Mouse (Mus musculus) CH12F3 (cell line): Measurements from ENCODE around the gene Cyren.

Source experiments
- in situ Hi-C: fragments of 300-500 bp; cut with MboI; formaldehyde crosslinking; loops from 2 replicates; pipeline ENCODE4 v1.14.3; 2020; ENCODE audit warnings: low sequenced_read_pairs

Cyren gene

GRCm38 (mm10) chr6:34867995-34868350, 9.9 kb downstream of the Cyren start:
- in situ Hi-C loops, result no loop called here

- in situ Hi-C loops, result no loop called here
These were observed 10.4 kb downstream of the Cyren start for GRCm38 (mm10) chr6:34867301-34867994.

- in situ Hi-C loops, result no loop called here
These were observed 11.1 kb downstream of the Cyren start for GRCm38 (mm10) chr6:34866786-34867185.

- in situ Hi-C loops, result no loop called here
These were observed 11.9 kb downstream of the Cyren start for GRCm38 (mm10) chr6:34865711-34866593.

GRCm38 (mm10) chr6:34865213-34865612, 12.6 kb downstream of the Cyren start:
- in situ Hi-C loops, result no loop called here

- in situ Hi-C loops, result no loop called here
These were observed 13.9 kb downstream of the Cyren start for GRCm38 (mm10) chr6:34863786-34864514.

- in situ Hi-C loops, result no loop called here
These were observed 15.0 kb downstream of the Cyren start, which contains the start of gene Tmem140 for GRCm38 (mm10) chr6:34862791-34863403. Gene Tmem140, plus strand, starts transcription at chr6:34863146.

- in situ Hi-C loops, result no loop called here
These were observed 15.5 kb downstream of the Cyren start for GRCm38 (mm10) chr6:34862381-34862780.

GRCm38 (mm10) chr6:34861546-34862053, 16.3 kb downstream of the Cyren start:
- in situ Hi-C loops, result no loop called here

- in situ Hi-C loops, result no loop called here
These were observed 45.5 kb downstream of the Cyren start for GRCm38 (mm10) chr6:34832352-34832751.

GRCm38 (mm10) chr6:34824406-34824805, 53.5 kb downstream of the Cyren start:
- in situ Hi-C loops, result no loop called here
